Mouse (Mus musculus) R1 (cell line): Measurements from ENCODE around the gene Tent5a.

ENCODE experiments used
- DNase-seq: peaks from one replicate; pipeline ENCODE4 v3.0.0-alpha.2; 2018; ENCODE audit warnings: low read depth, low spot score

The Tent5a gene

GRCm38 (mm10) chr9:85316122-85316521 lies 11.0 kb downstream of the Tent5a start:
- no peak for DNase-seq

DNA sequence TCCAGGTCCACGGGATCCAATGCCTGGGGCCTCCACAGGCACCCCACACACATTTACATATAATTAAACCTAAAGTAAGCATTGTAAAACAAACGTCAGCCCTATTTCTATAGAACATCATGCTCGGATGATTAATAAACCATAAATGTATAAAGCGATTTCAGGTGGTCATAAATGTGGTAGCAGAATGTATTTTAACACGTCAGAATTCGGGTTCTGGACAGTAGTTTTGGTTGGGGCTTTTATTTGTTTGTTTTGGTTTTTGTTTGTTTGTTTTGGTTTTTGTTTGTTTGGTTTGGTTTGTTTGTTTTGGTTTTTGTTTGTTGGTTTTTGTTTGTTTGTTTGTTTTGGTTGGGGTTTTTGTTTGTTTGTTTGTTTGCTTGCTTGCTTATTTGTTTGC lies 14.7 kb downstream of the Tent5a start, which contains the start of gene Gm11114:
TSS of gene Gm11114 (plus strand) at position 301 of the 400 bp plus-strand sequence.
- DNase-seq: no peak

DNA sequence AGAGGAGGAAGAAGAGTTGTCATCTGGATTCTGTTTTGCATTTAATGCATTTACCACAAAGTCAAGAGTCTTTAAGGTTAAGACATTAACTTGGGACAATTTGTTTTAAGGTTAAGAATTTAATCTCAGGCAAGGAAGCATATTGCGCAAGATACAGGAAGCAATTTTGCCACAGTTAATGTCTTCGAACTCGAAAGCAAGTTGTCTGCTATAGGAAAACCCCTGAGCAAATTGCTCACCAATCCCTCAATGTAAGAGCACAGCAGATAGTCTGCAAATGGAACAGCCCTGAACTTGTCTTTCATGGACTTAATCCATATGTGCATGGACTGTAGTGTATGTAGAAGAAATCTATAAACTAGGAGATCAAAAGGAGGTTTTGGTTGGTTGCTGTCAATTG lies 23.8 kb downstream of the Tent5a start:
- DNase-seq: no peak

DNA sequence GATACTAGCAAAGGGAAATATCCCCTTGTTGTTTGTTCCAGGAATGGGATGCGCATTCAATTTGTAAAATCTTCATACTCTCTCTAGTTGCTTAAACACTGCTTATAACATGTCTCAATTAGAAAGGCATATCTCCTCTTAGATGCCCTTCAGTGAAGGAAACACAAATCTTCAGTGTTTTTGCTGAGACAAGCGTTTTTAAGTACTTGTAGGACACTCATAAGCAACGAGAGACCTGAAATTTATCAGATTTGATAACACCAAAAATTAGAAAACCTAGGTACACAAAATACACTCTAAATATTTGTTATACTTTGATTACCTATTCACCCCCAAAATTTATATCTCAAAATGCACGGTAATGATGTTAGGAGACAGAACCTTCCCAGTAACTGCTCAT lies 24.3 kb downstream of the Tent5a start:
- DNase-seq: no peak

GRCm38 (mm10) chr9:85274114-85274513 lies 53.0 kb downstream of the Tent5a start:
- DNase-seq: no peak
